Mouse (Mus musculus): Measurements from ENCODE around the gene Lpar3.

The Lpar3 gene

GRCm38 (mm10) chr3:146317366-146317765 lies 96.6 kb downstream of the Lpar3 start:
- DNase-seq: no peak

GRCm38 (mm10) chr3:146317911-146318310 lies 97.1 kb downstream of the Lpar3 start:
- DNase-seq: no peak

- no peak for DNase-seq
These were observed 97.8 kb downstream of the Lpar3 start for GRCm38 (mm10) chr3:146318520-146318938.

- no peak for DNase-seq
These were observed 98.2 kb downstream of the Lpar3 start for GRCm38 (mm10) chr3:146318987-146319386.

GRCm38 (mm10) chr3:146319503-146319902 lies 98.7 kb downstream of the Lpar3 start:
- DNase-seq: no peak

GRCm38 (mm10) chr3:146324949-146325348 lies 104.2 kb downstream of the Lpar3 start:
- DNase-seq: no peak

- DNase-seq: no peak
These were observed 106.2 kb downstream of the Lpar3 start for GRCm38 (mm10) chr3:146326743-146327536.

- DNase-seq: peak; percentile 39
These were observed 106.9 kb downstream of the Lpar3 start for GRCm38 (mm10) chr3:146327537-146328255.

GRCm38 (mm10) chr3:146328749-146329148 lies 108.0 kb downstream of the Lpar3 start:
- DNase-seq: peak; percentile 67

GRCm38 (mm10) chr3:146331819-146332218 lies 111.1 kb downstream of the Lpar3 start:
- DNase-seq: no peak

GRCm38 (mm10) chr3:146333270-146333669 lies 112.5 kb downstream of the Lpar3 start:
- no peak for DNase-seq

GRCm38 (mm10) chr3:146334070-146334469 lies 113.3 kb downstream of the Lpar3 start:
- no peak for DNase-seq

All from thymus, postnatal 4 days (tissue).